Mouse (Mus musculus) ovary, adult 10 weeks (tissue): ENCODE data around the gene Cdk17. TPM values are rescaled to one million over a fixed set of nuclear protein-coding genes. Genes with fewer than 3 reads are reported as not detected.

Source experiments
- polyA plus RNA-seq: library from polyadenylated mRNA; stranded (reverse); fragments of 350-450 nt; fragmentation: Illumina TruSeq; extraction: RNeasy Lipid Tissue Mini Kit (QIAGEN cat#74804); gene quantifications from one replicate; pipeline ENCODE4 v1.2.3, GENCODE M21; 2014

The Cdk17 gene
- 48.9 TPM for polyA plus RNA-seq

GRCm38 (mm10) chr10:93160807-93161510, at the start of gene Cdk17:
Gene Cdk17, plus strand, starts transcription at chr10:93160875.

GRCm38 (mm10) chr10:93310721-93311411, 150.2 kb downstream of the Cdk17 start, which contains the start of gene Elk3:
Gene Elk3, minus strand, starts transcription at chr10:93311135.

Other genes starting within 250 kb of the Cdk17 start
- 6.9 TPM for gene Cfap54, start 79.3 kb upstream of the Cdk17 start, polyA plus RNA-seq
- gene Elk3, start 150.3 kb downstream of the Cdk17 start, polyA plus RNA-seq, result 39.5 TPM